Mouse (Mus musculus) embryonic facial prominence, embryonic 15.5 days (tissue): ENCODE measurements around the gene Tab1. TPM values are rescaled to one million over a fixed set of nuclear protein-coding genes. Genes with fewer than 3 reads are reported as not detected.

Source experiments
- ATAC-seq: fragments of 200-750 bp; cut with Nextera tagmentation; 2 replicates; pipeline ENCODE4 v1.8.0; 2017; ENCODE audit warnings: low read depth, moderate TSS enrichment; ENCODE audit not compliant: insufficient number of reproducible peaks, low FRiP score, low TSS enrichment
- H3K27ac ChIP-seq: fragments of 300-500 bp; sonication (generic); replicated peaks from 2 replicates; pipeline ENCODE4 v1.5.1; 2015; ENCODE audit warnings: mild to moderate bottlenecking, inconsistent platforms
- H3K27me3 ChIP-seq: fragments of 300-500 bp; sonication (generic); 2 replicates; pipeline ENCODE4 v1.6.1; 2015; ENCODE audit warnings: inconsistent platforms
- H3K36me3 ChIP-seq: fragments of 300-500 bp; sonication (generic); 2 replicates; pipeline ENCODE4 v1.6.1; 2015; ENCODE audit warnings: mild to moderate bottlenecking, inconsistent platforms
- H3K4me1 ChIP-seq: fragments of 300-500 bp; sonication (generic); 2 replicates; pipeline ENCODE4 v1.6.1; 2015; ENCODE audit warnings: inconsistent platforms
- H3K4me2 ChIP-seq: fragments of 300-500 bp; sonication (generic); replicated peaks from 2 replicates; pipeline ENCODE4 v1.6.1; 2015; ENCODE audit warnings: mild to moderate bottlenecking, inconsistent platforms
- H3K4me3 ChIP-seq: fragments of 300-500 bp; sonication (generic); replicated peaks from 2 replicates; pipeline ENCODE4 v1.5.1; 2015; ENCODE audit warnings: mild to moderate bottlenecking, inconsistent platforms
- H3K9ac ChIP-seq: fragments of 300-500 bp; sonication (generic); 2 replicates; pipeline ENCODE4 v1.6.1; 2015; ENCODE audit warnings: inconsistent platforms
- H3K9me3 ChIP-seq: fragments of 300-500 bp; sonication (generic); replicated peaks from 2 replicates; pipeline ENCODE4 v1.6.1; 2016; ENCODE audit warnings: inconsistent platforms
- WGBS: fragments of 180-500 bp; shearing (Covaris S2); methylation state at CpG from one replicate; pipeline ENCODE4 v1.1.7; 2015; 5-methylcytosine and 5-hydroxymethylcytosine counted together
- polyA plus RNA-seq: library from polyadenylated mRNA; unstranded; fragments of >200 nt; fragmentation: Nextera tagmentation; extraction: Ambion mirVana; gene quantifications from 2 replicates; pipeline ENCODE4 v1.2.1, GENCODE M21; 2015

Gene Tab1
- polyA plus RNA-seq, 1 experiment from 2014 or later, result 38.2 TPM

GRCm38 (mm10) chr15:80140302-80140701 lies 7.4 kb downstream of the Tab1 start:
- Histone ChIP-seq H3K4me3 (no peak overlapping the region), H3K27ac (0 out of 2 replicates have a peak overlapping the region, but pooled peaks have one; percentile 17), H3K4me1 (peaks cover 20% of the 10 kb centered on the region; the same call in 1 of the 2 replicates), H3K9ac (no peak overlapping the region), H3K27me3 (no peaks in the 10 kb centered on the region), H3K9me3 (no peaks in the 10 kb centered on the region), H3K36me3 (peaks cover 31% of the 10 kb centered on the region), H3K4me2 (no peak overlapping the region)
- ATAC-seq, result no peak
- 94% methylated on average over 2 of the region's 2 CpGs for WGBS

- Histone ChIP-seq H3K36me3 (peaks cover 32% of the 10 kb centered on the region), H3K4me2 (no peak overlapping the region), H3K27me3 (no peaks in the 10 kb centered on the region), H3K9ac (no peak overlapping the region), H3K9me3 (no peaks in the 10 kb centered on the region), H3K4me1 (peaks cover 17% of the 10 kb centered on the region; the same call in 1 of the 2 replicates), H3K4me3 (no peak overlapping the region), H3K27ac (no peak overlapping the region)
- no peak for ATAC-seq
- WGBS, result 91% methylated on average over 3 of the region's 3 CpGs
Measured at GRCm38 (mm10) chr15:80140878-80141277, 8.0 kb downstream of the Tab1 start.

GRCm38 (mm10) chr15:80142130-80142529 lies 9.2 kb downstream of the Tab1 start:
- 95% methylated on average over 3 of the region's 3 CpGs for WGBS
- H3K9me3 ChIP-seq, result no peaks in the 10 kb centered on the region
- peaks cover 17% of the 10 kb centered on the region; the same call in 1 of the 2 replicates for H3K4me1 ChIP-seq
- H3K36me3 ChIP-seq, result peaks cover 27% of the 10 kb centered on the region
- no peak overlapping the region for H3K27ac ChIP-seq
- no peak overlapping the region for H3K4me2 ChIP-seq
- H3K4me3 ChIP-seq, result no peak overlapping the region
- no peak overlapping the region for H3K9ac ChIP-seq
- H3K27me3 ChIP-seq, result no peaks in the 10 kb centered on the region
- no peak for ATAC-seq

- H3K27me3 ChIP-seq, result no peaks in the 10 kb centered on the region
- H3K36me3 ChIP-seq, result peaks cover 30% of the 10 kb centered on the region
- no peaks in the 10 kb centered on the region for H3K9me3 ChIP-seq
- no peak overlapping the region for H3K27ac ChIP-seq
- H3K4me2 ChIP-seq, result no peak overlapping the region
- WGBS, result 91% methylated on average over 6 of the region's 6 CpGs
- no peak for ATAC-seq
- no peak overlapping the region for H3K9ac ChIP-seq
- H3K4me1 ChIP-seq, result peaks cover 4% of the 10 kb centered on the region; the same call in 1 of the 2 replicates
- H3K4me3 ChIP-seq, result no peak overlapping the region
Measured at GRCm38 (mm10) chr15:80143760-80144159, 10.8 kb downstream of the Tab1 start.

GRCm38 (mm10) chr15:80145397-80145796 lies 12.5 kb downstream of the Tab1 start:
- no peak for ATAC-seq
- Histone ChIP-seq H3K4me3 (no peak overlapping the region), H3K9me3 (no peaks in the 10 kb centered on the region), H3K27me3 (no peaks in the 10 kb centered on the region), H3K36me3 (peaks cover 38% of the 10 kb centered on the region), H3K27ac (no peak overlapping the region), H3K4me2 (no peak overlapping the region), H3K4me1 (no peaks in the 10 kb centered on the region; the same call in 1 of the 2 replicates), H3K9ac (no peak overlapping the region)
- 95% methylated on average over 5 of the region's 5 CpGs for WGBS

- ATAC-seq, result no peak
- Histone ChIP-seq H3K27me3 (no peaks in the 10 kb centered on the region), H3K36me3 (peaks cover 42% of the 10 kb centered on the region), H3K27ac (no peak overlapping the region), H3K9ac (no peak overlapping the region), H3K9me3 (no peaks in the 10 kb centered on the region), H3K4me1 (no peaks in the 10 kb centered on the region; the same call in 1 of the 2 replicates), H3K4me3 (no peak overlapping the region), H3K4me2 (no peak overlapping the region)
- 45% methylated on average over 6 of the region's 6 CpGs for WGBS
Measured at GRCm38 (mm10) chr15:80146153-80146552, 13.2 kb downstream of the Tab1 start.

GRCm38 (mm10) chr15:80147090-80147489 lies 14.2 kb downstream of the Tab1 start:
- peaks cover 45% of the 10 kb centered on the region for H3K36me3 ChIP-seq
- no peak overlapping the region for H3K4me2 ChIP-seq

GRCm38 (mm10) chr15:80147511-80147910 lies 14.6 kb downstream of the Tab1 start:
- no peak overlapping the region for H3K4me3 ChIP-seq
- peaks cover 46% of the 10 kb centered on the region for H3K36me3 ChIP-seq
- H3K9me3 ChIP-seq, result no peaks in the 10 kb centered on the region
- H3K27ac ChIP-seq, result no peak overlapping the region
- H3K4me2 ChIP-seq, result no peak overlapping the region
- H3K27me3 ChIP-seq, result no peaks in the 10 kb centered on the region
- no peak overlapping the region for H3K9ac ChIP-seq
- H3K4me1 ChIP-seq, result no peaks in the 10 kb centered on the region; the same call in 1 of the 2 replicates
- WGBS, result 79% methylated on average over 5 of the region's 5 CpGs
- ATAC-seq, result no peak

More at GRCm38 (mm10) chr15:80147090-80147489, 14.2 kb downstream of the Tab1 start:
- Histone ChIP-seq H3K27ac (no peak overlapping the region), H3K4me3 (no peak overlapping the region), H3K27me3 (no peaks in the 10 kb centered on the region), H3K9me3 (no peaks in the 10 kb centered on the region), H3K9ac (no peak overlapping the region), H3K4me1 (no peaks in the 10 kb centered on the region; the same call in 1 of the 2 replicates)
- 81% methylated on average over 14 of the region's 14 CpGs for WGBS
- no peak for ATAC-seq

- Histone ChIP-seq H3K27ac (no peak overlapping the region), H3K4me1 (no peaks in the 10 kb centered on the region; the same call in 1 of the 2 replicates), H3K4me2 (no peak overlapping the region), H3K9me3 (no peaks in the 10 kb centered on the region), H3K36me3 (peaks cover 48% of the 10 kb centered on the region), H3K9ac (no peak overlapping the region), H3K27me3 (no peaks in the 10 kb centered on the region), H3K4me3 (no peak overlapping the region)
- no peak for ATAC-seq
- 88% methylated on average over 8 of the region's 8 CpGs for WGBS
Measured at GRCm38 (mm10) chr15:80148565-80148964, 15.6 kb downstream of the Tab1 start.

- Histone ChIP-seq H3K4me1 (no peaks in the 10 kb centered on the region; the same call in 1 of the 2 replicates), H3K36me3 (peaks cover 57% of the 10 kb centered on the region), H3K27me3 (no peaks in the 10 kb centered on the region), H3K27ac (no peak overlapping the region), H3K9ac (no peak overlapping the region), H3K4me2 (no peak overlapping the region), H3K4me3 (no peak overlapping the region), H3K9me3 (no peaks in the 10 kb centered on the region)
- ATAC-seq, result no peak
- 87% methylated on average over 7 of the region's 7 CpGs for WGBS
Measured at GRCm38 (mm10) chr15:80149517-80149916, 16.6 kb downstream of the Tab1 start.

- H3K27ac ChIP-seq, result no peak overlapping the region
- no peaks in the 10 kb centered on the region for H3K27me3 ChIP-seq
- H3K9me3 ChIP-seq, result no peaks in the 10 kb centered on the region
- no peak overlapping the region for H3K9ac ChIP-seq
- ATAC-seq, result no peak
- no peak overlapping the region for H3K4me2 ChIP-seq
- peaks cover 85% of the 10 kb centered on the region for H3K36me3 ChIP-seq
- H3K4me3 ChIP-seq, result no peak overlapping the region
- H3K4me1 ChIP-seq, result 0 out of 2 replicates have a peak, but pooled peaks cover 2% of the 10 kb centered on the region
- 76% methylated on average over 10 of the region's 10 CpGs for WGBS
Measured at GRCm38 (mm10) chr15:80152663-80153062, 19.7 kb downstream of the Tab1 start.

GRCm38 (mm10) chr15:80153757-80154156 lies 20.8 kb downstream of the Tab1 start:
- H3K36me3 ChIP-seq, result peaks cover 90% of the 10 kb centered on the region
- WGBS, result 85% methylated on average over 11 of the region's 11 CpGs
- no peaks in the 10 kb centered on the region for H3K27me3 ChIP-seq
- peaks cover 11% of the 10 kb centered on the region for H3K4me1 ChIP-seq
- ATAC-seq, result no peak
- no peak overlapping the region for H3K4me2 ChIP-seq
- H3K9me3 ChIP-seq, result no peaks in the 10 kb centered on the region
- H3K4me3 ChIP-seq, result no peak overlapping the region
- H3K27ac ChIP-seq, result no peak overlapping the region
- H3K9ac ChIP-seq, result no peak overlapping the region
